Mouse (Mus musculus): ENCODE measurements around the gene Atp9a. TPM values are rescaled to one million over a fixed set of nuclear protein-coding genes. Genes with fewer than 3 reads are reported as not detected.

The Atp9a gene
- polyA plus RNA-seq (2015; fragmentation: Nextera tagmentation; extraction: Ambion mirVana) = 4.8 and 6.8 TPM in 2 replicates

GRCm38 (mm10) chr2:168742059-168742627 is at the start of gene Atp9a:
Gene Atp9a, minus strand, starts transcription at chr2:168742409.

GRCm38 (mm10) chr2:168767582-168767981 is 25.4 kb upstream of the Atp9a start, which contains the start of gene Sall4:
Gene Sall4, minus strand, starts transcription at chr2:168767943.

DNA sequence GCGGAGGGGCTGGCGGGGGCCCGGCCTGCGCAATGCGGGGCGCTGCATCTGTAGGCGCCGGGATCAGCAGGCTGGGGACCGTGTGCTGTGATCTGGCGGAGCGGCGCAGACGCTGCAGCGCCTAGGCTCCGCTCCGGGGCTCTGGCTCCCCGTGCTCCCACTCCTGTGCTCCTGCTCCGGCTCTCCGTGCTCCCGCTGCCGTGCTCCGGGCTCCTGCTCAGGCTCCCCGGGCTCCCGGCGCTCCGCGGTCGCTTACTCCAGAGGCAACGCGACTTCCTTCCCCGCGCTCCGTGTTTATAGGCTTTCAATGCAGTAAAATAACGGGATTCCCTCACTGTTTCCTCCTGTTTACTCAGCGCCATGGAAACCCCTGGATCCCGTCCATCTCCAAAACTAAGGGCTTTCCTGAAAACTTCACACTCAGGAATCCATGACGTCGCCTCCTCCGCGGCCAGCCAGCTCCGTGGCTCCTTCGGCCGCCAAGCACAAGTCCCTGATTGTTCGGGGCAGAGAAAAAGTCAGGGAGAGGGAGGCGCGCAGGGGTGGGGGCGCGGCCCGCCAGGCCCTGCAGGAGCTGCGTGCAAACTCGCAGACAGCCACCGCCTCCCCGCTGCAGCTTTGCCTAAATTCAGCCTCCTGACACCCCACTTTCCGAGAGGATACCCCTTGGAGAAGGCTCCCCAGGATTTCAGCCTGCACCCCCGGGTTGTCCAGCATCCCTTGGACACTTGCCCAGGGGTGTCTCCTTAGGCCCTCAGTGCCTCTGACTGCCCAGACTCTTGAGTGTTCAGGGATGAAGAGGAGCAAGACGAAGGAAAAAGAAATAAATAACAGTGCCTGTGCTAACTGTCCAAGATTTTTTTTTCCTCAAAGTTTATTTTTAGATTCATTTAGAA is 140.5 kb downstream of the Atp9a start, which contains the start of gene Nfatc2:
Gene Nfatc2 (minus strand): TSS at position 167 of the 896 bp plus-strand sequence.

Other genes with a start within 250 kb of the Atp9a start
- gene Nfatc2, start 140.8 kb downstream of the Atp9a start, polyA plus RNA-seq (2015; fragmentation: Nextera tagmentation; extraction: Ambion mirVana) = 0.66 and 0.73 TPM in 2 replicates
- gene Sall4, start 25.5 kb upstream of the Atp9a start, polyA plus RNA-seq (2015; fragmentation: Nextera tagmentation; extraction: Ambion mirVana) = 0.16 and 0.32 TPM in 2 replicates
- gene Zfp64, start 213.2 kb upstream of the Atp9a start, polyA plus RNA-seq (2015; fragmentation: Nextera tagmentation; extraction: Ambion mirVana) = 12.1 and 12.2 TPM in 2 replicates

Measured in spleen, postnatal 0 days (tissue).